Mouse (Mus musculus) heart, adult 2 months (tissue): ENCODE measurements around the gene Gm49673.
"Not testable (repeated sequence)": the region's sequence is repeated elsewhere in the genome, so short reads cannot be mapped to it uniquely, and the experiment has no call there.

Experiments
- CTCF ChIP-seq: fragments of 200-600 bp; IDR thresholded peaks from 2 replicates; pipeline ENCODE4 v1.8.1; 2022; ENCODE audit warnings: antibody characterized with exemption, mild to moderate bottlenecking, moderate library complexity
- EP300 ChIP-seq: fragments of 200-500 bp; IDR thresholded peaks from 2 replicates; pipeline ENCODE4 v1.6.1; 2011; ENCODE audit warnings: low read depth, low read length, control low read depth; ENCODE audit not compliant: insufficient read depth
- POLR2A ChIP-seq: fragments of 200-500 bp; IDR thresholded peaks from 2 replicates; pipeline ENCODE4 v1.6.1; 2011; ENCODE audit warnings: mild to moderate bottlenecking, low read depth, low read length, control low read depth; ENCODE audit not compliant: insufficient read depth

GRCm38 (mm10) chr17:8155982-8156381 is 8.4 kb upstream of the Gm49673 start:
- TF ChIP-seq CTCF, POLR2A, EP300: not testable (repeated sequence)
